Mouse (Mus musculus) cerebellum, postnatal 25 days (tissue): Measurements from ENCODE around the gene Sphk2.
A peak's percentile ranks its signal among the peaks of the same experiment; 100 is the strongest.

ENCODE experiments used
- DNase-seq, 2 experiments: peaks; one replicate each; pipeline ENCODE4 v3.0.0; 2021; ENCODE audit warnings: mixed read lengths in 2 of 2

Gene Sphk2

GRCm38 (mm10) chr7:45717918-45718297 is at the start of gene Sphk2:
Sphk2 (minus strand) TSS chr7:45718002.
- peak; percentile 99 for DNase-seq

DNA sequence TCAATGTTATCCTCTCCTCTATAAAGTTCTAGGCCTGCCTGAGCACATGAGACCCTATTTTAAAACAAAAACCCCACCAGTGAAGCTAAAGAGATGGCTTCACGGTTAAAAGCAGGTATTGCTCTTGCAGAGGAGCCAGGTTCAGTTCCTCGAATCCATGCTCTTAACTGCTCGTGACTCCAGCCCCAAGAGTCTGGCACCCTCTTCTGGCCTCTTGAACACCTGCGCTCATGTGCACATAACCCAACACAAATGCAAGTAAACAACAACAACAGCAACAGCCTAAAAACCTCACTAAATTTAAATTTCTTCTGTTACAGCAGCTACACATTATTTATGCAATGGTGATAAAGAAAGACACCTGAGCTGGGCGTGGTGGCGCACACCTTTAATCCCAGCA is 49.7 kb upstream of the Sphk2 start:
- no peak for DNase-seq

DNA sequence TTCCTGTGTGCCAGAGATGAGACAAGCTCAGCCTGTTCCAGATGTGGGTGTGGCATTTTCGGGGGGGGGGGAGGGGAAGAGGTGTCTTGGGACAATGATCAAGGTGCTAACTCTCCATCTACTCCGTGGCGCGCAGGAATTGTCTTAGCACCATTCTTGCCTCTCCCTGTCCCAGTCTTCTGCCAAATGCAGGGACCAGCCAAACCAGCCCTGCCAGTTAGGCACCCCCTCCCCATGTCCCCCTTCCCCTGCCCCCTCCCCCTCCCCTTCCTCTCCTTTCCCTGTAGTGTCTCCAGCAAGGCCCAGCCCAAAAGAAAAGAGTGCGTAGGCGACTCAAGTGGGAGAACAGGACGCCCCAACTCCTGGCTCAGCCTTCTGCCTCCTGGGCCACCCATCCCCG is 49.0 kb upstream of the Sphk2 start:
- no peak for DNase-seq

- DNase-seq, result no peak
These were observed 48.2 kb upstream of the Sphk2 start for GRCm38 (mm10) chr7:45765995-45766394.

DNA sequence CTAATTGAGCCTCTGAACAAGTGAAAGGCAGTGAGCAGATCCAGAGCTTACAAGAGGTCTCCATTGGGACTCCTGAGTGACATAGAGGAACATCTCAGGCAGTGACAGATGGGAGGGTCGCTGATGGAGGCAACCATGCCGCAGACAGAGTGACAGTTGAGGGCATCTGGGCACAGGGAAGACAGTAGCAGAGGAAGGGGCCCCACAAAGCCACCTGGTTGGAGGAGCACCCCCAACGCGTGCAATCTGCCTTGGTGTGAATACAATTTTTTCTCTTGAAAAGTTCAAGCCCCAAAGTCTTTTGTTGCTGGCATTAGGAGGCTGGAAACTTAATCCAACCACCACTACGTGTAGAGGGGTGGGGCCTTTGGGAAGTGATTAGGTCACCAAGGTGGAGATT is 42.3 kb upstream of the Sphk2 start:
- DNase-seq, result no peak

DNA sequence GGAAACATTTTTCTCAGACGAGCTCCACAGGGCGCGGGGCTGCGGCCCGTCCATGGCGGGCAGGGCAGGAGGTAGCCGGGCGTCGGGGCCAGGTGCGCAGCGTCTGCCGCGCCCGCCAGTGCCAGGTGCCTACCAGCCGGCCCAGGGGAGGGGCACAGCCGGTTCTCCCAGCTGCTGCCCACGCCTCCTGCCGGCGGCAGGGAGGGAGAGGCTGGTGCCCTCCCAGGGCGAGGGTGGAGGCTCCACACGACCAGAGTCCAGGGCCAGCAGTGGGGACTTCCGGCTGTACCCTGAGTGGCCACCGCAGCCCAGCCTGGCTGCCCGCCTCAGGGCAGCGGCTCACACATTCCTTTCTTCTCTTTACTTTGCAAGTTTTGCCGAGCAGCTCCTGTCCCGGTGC is 41.6 kb upstream of the Sphk2 start:
- peak in 1 of 2 experiments; percentile 28 for DNase-seq

DNA sequence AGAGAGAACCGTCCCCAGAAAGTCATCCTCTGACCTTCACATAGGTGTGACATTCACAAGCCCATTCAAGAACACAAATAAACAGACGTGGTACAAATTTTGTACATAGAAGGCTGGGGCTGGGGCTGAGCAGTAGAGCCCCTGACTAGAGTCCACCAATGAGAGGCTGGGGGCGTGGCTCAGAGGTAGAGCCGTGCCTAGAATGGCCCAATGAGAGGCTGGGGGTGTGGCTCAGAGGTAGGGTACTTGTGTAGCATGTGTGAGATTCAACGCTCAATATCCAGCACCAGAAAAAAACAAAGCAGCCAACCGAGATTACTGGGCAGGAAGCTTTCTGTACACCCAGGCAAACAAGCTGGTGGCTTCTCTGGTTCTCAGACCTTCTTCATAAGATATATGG is 37.9 kb upstream of the Sphk2 start:
- DNase-seq, result no peak

GRCm38 (mm10) chr7:45750162-45750561 is 32.4 kb upstream of the Sphk2 start:
- no peak for DNase-seq

GRCm38 (mm10) chr7:45749401-45749800 is 31.6 kb upstream of the Sphk2 start:
- no peak for DNase-seq

GRCm38 (mm10) chr7:45748110-45748509 is 30.3 kb upstream of the Sphk2 start:
- no peak for DNase-seq

- no peak for DNase-seq
These were observed 29.6 kb upstream of the Sphk2 start for GRCm38 (mm10) chr7:45747450-45747849.

GRCm38 (mm10) chr7:45746518-45746917 is 28.7 kb upstream of the Sphk2 start:
- no peak for DNase-seq

- DNase-seq, result peak; percentile 67 to 88
These were observed 26.6 kb upstream of the Sphk2 start for GRCm38 (mm10) chr7:45744387-45744786.

DNA sequence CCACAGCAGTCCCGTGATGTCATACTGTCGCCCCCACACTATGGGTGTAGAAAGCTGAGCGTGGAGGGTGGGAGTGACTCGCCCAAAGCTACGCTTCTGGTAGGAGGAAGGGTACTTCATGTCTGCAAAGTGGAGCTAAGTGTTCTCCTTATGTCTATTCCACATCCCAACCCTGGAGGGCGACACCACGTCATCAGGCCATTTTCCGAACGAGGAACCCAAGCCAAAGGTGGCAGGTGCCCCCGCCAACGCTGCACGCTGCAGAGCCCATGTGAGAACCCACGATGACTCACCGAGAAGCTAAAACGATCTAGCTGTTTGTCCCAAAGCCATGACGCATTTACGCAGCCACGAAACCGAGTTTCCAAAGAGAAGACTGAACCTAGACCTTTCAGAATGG is 24.5 kb upstream of the Sphk2 start:
- peak; percentile 44 to 69 for DNase-seq

DNA sequence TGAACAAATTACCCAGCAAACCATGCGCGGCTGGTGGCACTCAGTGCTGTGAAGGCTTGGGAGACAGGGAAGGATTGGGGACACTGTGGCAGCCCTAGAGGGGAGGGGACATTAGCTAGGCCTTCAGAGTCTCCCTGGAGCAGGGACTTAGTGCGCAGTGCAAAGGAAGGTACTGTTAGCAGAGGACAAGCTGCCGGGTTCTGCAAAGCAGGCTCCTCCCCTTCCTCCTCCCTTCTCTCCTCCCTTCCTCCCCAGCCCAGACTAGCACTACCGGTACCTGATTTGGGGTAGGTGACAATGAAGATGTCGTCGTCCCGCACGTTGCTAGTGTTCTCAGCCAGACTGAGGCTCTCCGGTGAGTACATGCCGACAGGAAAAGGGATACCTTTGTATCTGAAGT is 24.0 kb upstream of the Sphk2 start:
- DNase-seq, result no peak

DNA sequence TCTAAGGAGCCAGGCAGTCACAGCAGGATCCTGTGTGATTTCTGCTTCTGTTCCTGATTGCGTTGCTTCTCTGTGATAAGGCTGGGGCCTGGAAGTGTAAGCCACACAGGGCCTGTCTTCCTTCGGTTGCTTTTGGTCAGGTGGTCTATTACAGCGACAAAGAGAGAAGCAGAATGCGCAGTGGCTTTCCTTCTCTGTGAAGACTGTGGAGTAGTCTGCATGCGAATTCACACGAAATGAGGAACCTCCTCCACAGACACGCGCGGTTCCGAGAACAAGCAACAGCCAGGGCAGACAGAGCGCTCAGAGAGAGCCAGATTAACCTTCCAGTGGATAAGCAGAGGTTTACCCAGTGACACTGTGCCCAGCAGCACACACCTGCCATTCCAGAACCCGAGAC is 23.5 kb upstream of the Sphk2 start:
- DNase-seq, result no peak

- DNase-seq, result no peak
These were observed 22.0 kb upstream of the Sphk2 start for GRCm38 (mm10) chr7:45739820-45740219.

- peak; percentile 82 to 91 for DNase-seq
These were observed 21.5 kb upstream of the Sphk2 start for GRCm38 (mm10) chr7:45739162-45739763.

- no peak for DNase-seq
These were observed 15.7 kb upstream of the Sphk2 start for GRCm38 (mm10) chr7:45733477-45733876.

- DNase-seq, result no peak
These were observed 13.1 kb upstream of the Sphk2 start for GRCm38 (mm10) chr7:45730727-45731431.

DNA sequence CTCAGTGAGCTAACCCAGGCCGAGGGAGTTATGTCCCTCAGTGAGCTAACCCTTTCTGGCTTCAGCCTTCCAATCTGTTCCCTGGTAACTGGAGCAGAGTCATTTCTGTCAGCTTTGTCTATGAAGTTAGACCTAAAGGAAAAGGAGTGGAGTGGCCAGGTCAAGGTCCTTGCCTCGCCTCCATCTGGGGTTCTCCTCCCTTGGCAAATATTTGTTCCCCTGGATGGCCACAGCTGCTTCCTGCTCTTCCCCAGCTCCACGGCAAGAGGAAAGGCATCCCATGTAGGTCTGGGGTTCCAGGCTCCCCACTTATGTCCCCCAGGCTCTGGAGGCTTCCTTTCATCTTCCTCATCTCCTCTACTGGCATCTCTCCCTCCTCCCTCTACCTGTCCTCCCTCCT is 9.8 kb upstream of the Sphk2 start:
- DNase-seq, result no peak

DNA sequence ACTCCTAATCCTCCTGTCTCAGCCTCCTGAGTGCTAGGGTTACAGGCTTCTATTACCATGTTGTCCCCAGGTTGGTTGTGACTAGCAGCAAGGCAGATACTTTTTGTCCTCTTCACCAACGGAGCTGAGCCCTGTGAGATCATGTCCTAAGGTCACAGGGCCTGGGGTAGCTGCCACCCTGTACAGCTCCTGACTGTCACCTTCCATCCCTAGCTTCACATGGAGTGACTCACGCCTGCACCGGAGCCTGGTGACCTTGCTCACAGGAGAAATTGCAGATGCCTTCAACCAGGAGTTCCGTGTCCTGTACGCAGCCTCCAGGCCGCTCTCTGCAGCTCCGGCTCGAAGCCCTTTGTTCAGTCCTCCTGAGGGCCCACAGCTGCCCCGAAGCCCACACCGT is 8.6 kb upstream of the Sphk2 start:
- no peak for DNase-seq

GRCm38 (mm10) chr7:45725713-45726112 is 7.9 kb upstream of the Sphk2 start, which contains the start of gene Spaca4:
Spaca4 (minus strand) TSS chr7:45725813.
- no peak for DNase-seq

GRCm38 (mm10) chr7:45725151-45725550 is 7.3 kb upstream of the Sphk2 start:
- no peak for DNase-seq

DNA sequence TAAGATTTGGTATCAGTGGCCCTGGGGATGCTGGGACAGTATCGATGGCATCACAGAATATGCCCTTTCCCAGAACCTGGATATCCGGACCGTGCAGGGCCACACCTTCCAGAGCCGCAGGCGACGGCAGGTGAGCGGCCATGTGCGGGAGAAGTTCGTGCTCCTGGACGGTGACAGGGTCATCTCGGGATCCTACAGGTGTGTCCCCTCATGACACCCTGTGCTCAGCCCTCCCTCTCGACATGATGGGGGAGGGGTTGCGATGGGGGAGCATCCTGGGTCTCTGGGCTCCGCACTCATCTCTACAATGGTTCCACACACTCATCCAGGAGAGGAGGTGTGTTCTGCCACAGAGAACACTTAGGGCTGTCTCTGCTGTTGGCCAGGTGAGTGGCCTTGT is 6.0 kb upstream of the Sphk2 start:
- DNase-seq, result no peak
